In the genomic region with DNA sequence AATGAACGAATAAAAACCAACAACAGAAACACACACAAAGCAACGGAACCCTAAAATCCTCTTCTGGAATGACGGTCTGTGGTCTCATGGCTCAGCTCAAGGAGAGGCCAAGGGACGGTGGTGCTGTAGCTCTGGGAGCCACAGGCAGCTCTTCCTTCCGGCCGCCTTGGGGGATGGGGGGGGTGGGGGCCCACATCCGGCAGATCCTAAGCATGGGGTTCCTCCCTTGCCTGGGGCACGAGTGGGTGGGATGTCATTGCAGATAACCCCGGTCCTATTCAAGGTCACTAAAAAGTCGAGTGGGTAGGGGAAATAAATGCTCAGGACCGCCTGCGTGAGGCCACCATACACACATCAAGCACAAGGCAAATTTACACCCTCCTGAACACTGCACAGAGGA, we compare ENCODE assay signal across 13 mouse cellular contexts. TPM values are rescaled to one million over a fixed set of nuclear protein-coding genes. Genes with fewer than 3 reads are reported as not detected.
DNase-seq lines count a peak whose midpoint lies in the region; ATAC-seq and TF ChIP-seq lines count a peak whose summit lies in the region.
"Had no signal": no experiment of that assay in that cellular context is flagged by ENCODE, and none has a peak within 500 bp of the region (broad histone marks: within the 10 kb centered on the region; RNA-seq: fewer than 3 reads in every experiment).

No protein-coding gene starts in this region.

- peak overlapping the region; percentile 90; the same call in 1 of the 2 replicates for H3K27ac ChIP-seq in kidney, embryonic 16.5 days (ENCODE audit: low read length)
- H3K27ac ChIP-seq in intestine, embryonic 15.5 days = peak overlapping the region; percentile 88
- H3K27ac ChIP-seq in stomach, postnatal 0 days (replicated peaks) = peak overlapping the region; percentile 56; the same call in 1 of the 2 replicates
- no peak overlapping the region for H3K27ac ChIP-seq in midbrain, embryonic 14.5 days (replicated peaks; ENCODE audit: low read depth, low read length)
- H3K27ac ChIP-seq: gastrocnemius, adult 2 months; limb, embryonic 12.5 days had no signal

- H3K4me2 ChIP-seq in kidney, embryonic 16.5 days (replicated peaks; ENCODE audit: low read depth, low read length) = no peak overlapping the region
- H3K4me2 ChIP-seq in intestine, embryonic 15.5 days (replicated peaks) = peak overlapping the region; percentile 47; the same call in 1 of the 2 replicates
- no peak overlapping the region for H3K4me2 ChIP-seq in stomach, postnatal 0 days (replicated peaks; ENCODE audit: low read depth)
- no peak overlapping the region for H3K4me2 ChIP-seq in midbrain, embryonic 14.5 days (ENCODE audit: low read length)
- H3K4me2 ChIP-seq: limb, embryonic 12.5 days had no signal

- WGBS in kidney, embryonic 16.5 days = 50% methylated on average over 12 of the region's 12 CpGs
- WGBS in intestine, embryonic 15.5 days = 53% methylated on average over 12 of the region's 12 CpGs
- WGBS in stomach, postnatal 0 days = 60% methylated on average over 12 of the region's 12 CpGs
- WGBS in midbrain, embryonic 14.5 days = 73% methylated on average over 12 of the region's 12 CpGs

- TF ChIP-seq CTCF in stomach, postnatal 0 days (IDR thresholded peaks at IDR 0.05; ENCODE audit: low read depth) = no peak

- no peak for TF ChIP-seq EP300 in stomach, postnatal 0 days (optimal IDR thresholded peaks at IDR 0.05)

- H3K27me3 ChIP-seq in kidney, embryonic 16.5 days (ENCODE audit: insufficient read depth, low read length) = no peaks in the 10 kb centered on the region
- no peaks in the 10 kb centered on the region for H3K27me3 ChIP-seq in intestine, embryonic 15.5 days (replicated peaks)
- H3K27me3 ChIP-seq in stomach, postnatal 0 days (ENCODE audit: control insufficient read depth, insufficient read depth, low read length) = no peaks in the 10 kb centered on the region
- 0 out of 2 replicates have a peak, but pooled peaks cover 3% of the 10 kb centered on the region for H3K27me3 ChIP-seq in midbrain, embryonic 14.5 days (ENCODE audit: control insufficient read depth, insufficient read depth, low read length)
- H3K27me3 ChIP-seq: limb, embryonic 12.5 days had no signal

- no peak overlapping the region for H3K9ac ChIP-seq in kidney, embryonic 16.5 days (replicated peaks; ENCODE audit: low read length)
- no peak overlapping the region for H3K9ac ChIP-seq in intestine, embryonic 15.5 days
- H3K9ac ChIP-seq in stomach, postnatal 0 days (ENCODE audit: low read length) = no peak overlapping the region
- no peak overlapping the region for H3K9ac ChIP-seq in midbrain, embryonic 14.5 days (replicated peaks; ENCODE audit: low read length)
- H3K9ac ChIP-seq: limb, embryonic 12.5 days had no signal

- H3K36me3 ChIP-seq in kidney, embryonic 16.5 days (ENCODE audit: insufficient read depth, low read length) = no peaks in the 10 kb centered on the region
- H3K36me3 ChIP-seq in intestine, embryonic 15.5 days = no peaks in the 10 kb centered on the region
- no peaks in the 10 kb centered on the region for H3K36me3 ChIP-seq in stomach, postnatal 0 days (ENCODE audit: control insufficient read depth, insufficient read depth, low read length)
- H3K36me3 ChIP-seq in midbrain, embryonic 14.5 days (ENCODE audit: control insufficient read depth, insufficient read depth, low read length) = no peaks in the 10 kb centered on the region
- H3K36me3 ChIP-seq: limb, embryonic 12.5 days had no signal

- no peak overlapping the region for H3K4me3 ChIP-seq in kidney, embryonic 16.5 days (ENCODE audit: low read length)
- H3K4me3 ChIP-seq in intestine, embryonic 15.5 days (replicated peaks) = no peak overlapping the region
- H3K4me3 ChIP-seq in stomach, postnatal 0 days (ENCODE audit: low read depth, low read length) = no peak overlapping the region
- no peak overlapping the region for H3K4me3 ChIP-seq in midbrain, embryonic 14.5 days (replicated peaks; ENCODE audit: low read depth, low read length)
- H3K4me3 ChIP-seq: gastrocnemius, adult 2 months; limb, embryonic 12.5 days had no signal

- ATAC-seq in kidney, embryonic 16.5 days (ENCODE audit: low FRiP score, low TSS enrichment) = no peak
- no peak for ATAC-seq in intestine, embryonic 15.5 days
- ATAC-seq in stomach, postnatal 0 days (ENCODE audit: low FRiP score, low TSS enrichment) = no peak
- no peak for ATAC-seq in midbrain, embryonic 14.5 days (ENCODE audit: low FRiP score, low TSS enrichment)

- H3K4me1 ChIP-seq in kidney, embryonic 16.5 days (ENCODE audit: insufficient read depth, low read length) = peaks cover 56% of the 10 kb centered on the region
- peaks cover 36% of the 10 kb centered on the region for H3K4me1 ChIP-seq in intestine, embryonic 15.5 days (replicated peaks)
- peaks cover 2% of the 10 kb centered on the region; the same call in 1 of the 2 replicates for H3K4me1 ChIP-seq in stomach, postnatal 0 days (replicated peaks; ENCODE audit: control insufficient read depth, insufficient read depth)
- no peaks in the 10 kb centered on the region for H3K4me1 ChIP-seq in midbrain, embryonic 14.5 days (ENCODE audit: control insufficient read depth, insufficient read depth, low read length)

- DNase-seq in kidney, adult 8-10 months = no peak
- peak; percentile 82 for DNase-seq in ES-CJ7 (ENCODE audit: low read depth, low spot score)
- no peak for DNase-seq in stomach, postnatal 0 days (ENCODE audit: low spot score)
- DNase-seq in yolk sac, embryonic 10.5 days (ENCODE audit: low spot score) = no peak
- DNase-seq in adrenal gland, postnatal 4 days (ENCODE audit: low spot score in 2 of 2) = no peak
- no peak for DNase-seq in midbrain, embryonic 14.5 days
- DNase-seq: gastrocnemius, adult 2 months had no signal

- no peaks in the 10 kb centered on the region for H3K9me3 ChIP-seq in kidney, embryonic 16.5 days (ENCODE audit: low read length)
- no peaks in the 10 kb centered on the region for H3K9me3 ChIP-seq in intestine, embryonic 15.5 days
- no peaks in the 10 kb centered on the region for H3K9me3 ChIP-seq in stomach, postnatal 0 days (ENCODE audit: control insufficient read depth, low read length)
- no peaks in the 10 kb centered on the region for H3K9me3 ChIP-seq in midbrain, embryonic 14.5 days (ENCODE audit: control insufficient read depth, low read length)
- H3K9me3 ChIP-seq: limb, embryonic 12.5 days had no signal

RNA-seq across cellular contexts. Expression of a gene that starts 17.4 kb away (rescaled TPM):
- 0.69 and 0.89 TPM in 2 replicates for polyA plus RNA-seq in kidney, embryonic 16.5 days (2015; fragmentation: Nextera tagmentation; extraction: Ambion mirVana)
- polyA plus RNA-seq in intestine, embryonic 15.5 days (2015; fragmentation: Nextera tagmentation; extraction: Ambion mirVana) = 4.1 TPM in 2 replicates
- 0.47 and 0.51 TPM in 2 replicates for polyA plus RNA-seq in stomach, postnatal 0 days (2015; fragmentation: Nextera tagmentation; extraction: Ambion mirVana)
- under 1 TPM in 1 of 2 experiments, not detected in 1; 0.36 TPM for total RNA-seq in adrenal gland, postnatal 4 days (2021)
- polyA plus RNA-seq in midbrain, embryonic 14.5 days (2014; fragmentation: Nextera tagmentation; extraction: Ambion mirVana) = 0.15 and 0.16 TPM in 2 replicates
- total RNA-seq: gastrocnemius, adult 2 months had no signal
- polyA plus RNA-seq: heart, embryonic 14.5 days had no signal

RNA-seq across cellular contexts. Expression of a gene that starts 31.3 kb away (rescaled TPM):
- 0.22 and 0.36 TPM in 2 replicates for polyA plus RNA-seq in kidney, embryonic 16.5 days (2015; fragmentation: Nextera tagmentation; extraction: Ambion mirVana)
- 0.48 and 0.58 TPM in 2 replicates for polyA plus RNA-seq in intestine, embryonic 15.5 days (2015; fragmentation: Nextera tagmentation; extraction: Ambion mirVana)
- not detected in 2 replicates for polyA plus RNA-seq in stomach, postnatal 0 days (2015; fragmentation: Nextera tagmentation; extraction: Ambion mirVana)
- not detected for total RNA-seq in adrenal gland, postnatal 4 days (2021)
- polyA plus RNA-seq in midbrain, embryonic 14.5 days (2014; fragmentation: Nextera tagmentation; extraction: Ambion mirVana) = not detected in 2 replicates
- total RNA-seq: gastrocnemius, adult 2 months had no signal
- polyA plus RNA-seq: cortical plate, adult 2 months; neural tube, embryonic 14.5 days had no signal

RNA-seq across cellular contexts. Expression of a gene that starts 42.0 kb away (rescaled TPM):
- polyA plus RNA-seq in kidney, embryonic 16.5 days (2015; fragmentation: Nextera tagmentation; extraction: Ambion mirVana) = 0.49 and 1.4 TPM in 2 replicates
- 0.56 and 0.63 TPM in 2 replicates for polyA plus RNA-seq in intestine, embryonic 15.5 days (2015; fragmentation: Nextera tagmentation; extraction: Ambion mirVana)
- polyA plus RNA-seq in stomach, postnatal 0 days (2015; fragmentation: Nextera tagmentation; extraction: Ambion mirVana) = not detected in 2 replicates
- total RNA-seq in adrenal gland, postnatal 4 days (2021) = not detected
- polyA plus RNA-seq in midbrain, embryonic 14.5 days (2014; fragmentation: Nextera tagmentation; extraction: Ambion mirVana) = not detected in 2 replicates
- total RNA-seq: gastrocnemius, adult 2 months had no signal
- polyA plus RNA-seq: cortical plate, adult 2 months; heart, embryonic 14.5 days; limb, embryonic 12.5 days; neural tube, embryonic 14.5 days had no signal
